ENCODE assay signal across 8 mouse cellular contexts in the genomic region with DNA sequence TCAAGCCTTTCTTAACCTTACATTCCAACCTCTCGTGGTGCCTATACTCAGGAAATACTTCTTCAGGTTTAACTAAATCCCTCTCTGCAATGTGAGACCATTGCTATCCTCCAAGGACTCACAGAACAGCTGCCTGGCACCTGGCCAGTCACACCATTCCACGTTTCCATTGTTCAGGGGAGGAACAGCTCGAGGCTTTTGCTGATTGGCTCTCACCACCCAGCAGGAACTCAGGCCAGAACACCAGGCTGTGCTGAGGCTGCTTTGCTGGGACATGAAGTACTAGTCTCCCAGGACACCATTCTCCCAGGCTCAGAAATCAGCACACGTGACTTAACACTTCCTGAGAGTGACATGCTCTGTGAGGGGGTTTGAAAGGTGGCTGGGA.
DNase-seq lines count a peak whose midpoint lies in the region; ATAC-seq and TF ChIP-seq lines count a peak whose summit lies in the region.

No protein-coding gene starts in this region.

- H3K9me3 ChIP-seq in hindbrain, embryonic 16.5 days (ENCODE audit: control insufficient read depth, low read length), result peaks cover 2% of the 10 kb centered on the region; the same call in 1 of the 2 replicates
- no peaks in the 10 kb centered on the region for H3K9me3 ChIP-seq in neural tube, embryonic 12.5 days

- no peak overlapping the region for H3K9ac ChIP-seq in hindbrain, embryonic 16.5 days (ENCODE audit: low read depth, low read length)
- no peak overlapping the region for H3K9ac ChIP-seq in neural tube, embryonic 12.5 days

- peak; percentile 2 for DNase-seq in cerebellum, adult 11 months
- DNase-seq in embryo, embryonic 9.5 days (ENCODE audit: extremely low spot score), result peak; percentile 6
- DNase-seq in gastrocnemius, postnatal 25 days, result peak; percentile 82
- peak; percentile 50 for DNase-seq in left cerebral cortex, postnatal 4 days
- no peak for DNase-seq in thymus, adult 2 months

- H3K36me3 ChIP-seq in hindbrain, embryonic 16.5 days (ENCODE audit: control insufficient read depth, insufficient read depth, low read length), result no peaks in the 10 kb centered on the region
- no peaks in the 10 kb centered on the region for H3K36me3 ChIP-seq in neural tube, embryonic 12.5 days
- no peaks in the 10 kb centered on the region for H3K36me3 ChIP-seq in thymus, adult 2 months (ENCODE audit: control insufficient read depth, insufficient read depth, low read length)

- no peak overlapping the region for H3K4me2 ChIP-seq in hindbrain, embryonic 16.5 days (ENCODE audit: low read length)
- no peak overlapping the region for H3K4me2 ChIP-seq in neural tube, embryonic 12.5 days (replicated peaks)

- H3K4me3 ChIP-seq in hindbrain, embryonic 16.5 days (ENCODE audit: low read length), result no peak overlapping the region
- no peak overlapping the region for H3K4me3 ChIP-seq in neural tube, embryonic 12.5 days
- no peak overlapping the region for H3K4me3 ChIP-seq in thymus, adult 2 months (ENCODE audit: control insufficient read depth, insufficient read depth, low read length)

- TF ChIP-seq POLR2A in thymus, adult 2 months (IDR thresholded peaks at IDR 0.05; ENCODE audit: control insufficient read depth, extremely low read depth, insufficient read depth, low read length, poor library complexity), result no peak

- WGBS in hindbrain, embryonic 16.5 days, result 5% methylated on average over 4 of the region's 4 CpGs
- WGBS in neural tube, embryonic 12.5 days, result 21% methylated on average over 4 of the region's 4 CpGs
- WGBS in thymus, adult 2 months, result 37% methylated on average over 4 of the region's 4 CpGs

- peaks cover 6% of the 10 kb centered on the region for H3K4me1 ChIP-seq in hindbrain, embryonic 16.5 days (ENCODE audit: control insufficient read depth, insufficient read depth, low read depth, low read length)
- H3K4me1 ChIP-seq in neural tube, embryonic 12.5 days, result peaks cover 10% of the 10 kb centered on the region
- H3K4me1 ChIP-seq in thymus, adult 2 months (replicated peaks; ENCODE audit: control insufficient read depth, insufficient read depth, low read length), result no peaks in the 10 kb centered on the region

- TF ChIP-seq CTCF in thymus, adult 2 months (IDR thresholded peaks at IDR 0.05; ENCODE audit: borderline replicate concordance, control insufficient read depth, extremely low read depth, insufficient read depth, low read length, poor library complexity), result no peak

- intact Hi-C loops in left cerebral cortex, postnatal 4 days (cut with DNase I), result no loop called here

- 0 out of 2 replicates have a peak overlapping the region, but pooled peaks have one; percentile 6 for H3K27ac ChIP-seq in hindbrain, embryonic 16.5 days (ENCODE audit: low read depth, low read length)
- H3K27ac ChIP-seq in neural tube, embryonic 12.5 days, result no peak overlapping the region
- H3K27ac ChIP-seq in thymus, adult 2 months (ENCODE audit: control insufficient read depth, insufficient read depth, low read length), result no peak overlapping the region

- H3K27me3 ChIP-seq in hindbrain, embryonic 16.5 days (replicated peaks; ENCODE audit: control insufficient read depth, insufficient read depth, low read length), result no peaks in the 10 kb centered on the region
- no peaks in the 10 kb centered on the region for H3K27me3 ChIP-seq in neural tube, embryonic 12.5 days (replicated peaks)
- no peaks in the 10 kb centered on the region for H3K27me3 ChIP-seq in thymus, adult 2 months (ENCODE audit: control insufficient read depth, insufficient read depth, low read length)

- no peak for ATAC-seq in cerebellum, adult (ENCODE audit: insufficient number of reproducible peaks, low FRiP score, low TSS enrichment)
- ATAC-seq in hindbrain, embryonic 16.5 days, result peak; percentile 69
- ATAC-seq in neural tube, embryonic 12.5 days (ENCODE audit: low FRiP score, low read depth), result peak; percentile 61
